Mouse (Mus musculus): Measurements from ENCODE around the gene Sh3glb2. TPM values are rescaled to one million over a fixed set of nuclear protein-coding genes. Genes with fewer than 3 reads are reported as not detected.
A peak's percentile ranks its signal among the peaks of the same experiment; 100 is the strongest.

Gene Sh3glb2
- total RNA-seq (2021), result 100 to 1,000 TPM; 287 to 288 TPM
- long read RNA-seq, experiment 1, transcript Sh3glb2-201 (11 exons, 1,810 nt), result major isoform, 6 of 321 reads
- long read RNA-seq, experiment 1, partial matches to known transcripts, result 34 of 321 reads
- long read RNA-seq, experiment 1, other reads (novel, unspliced or antisense), result 280 of 321 reads
- long read RNA-seq, experiment 2, transcript Sh3glb2-201 (11 exons, 1,810 nt), result major isoform, 12 of 398 reads
- long read RNA-seq, experiment 2, partial matches to known transcripts, result 44 of 398 reads
- long read RNA-seq, experiment 2, other reads (novel, unspliced or antisense), result 341 of 398 reads

DNA sequence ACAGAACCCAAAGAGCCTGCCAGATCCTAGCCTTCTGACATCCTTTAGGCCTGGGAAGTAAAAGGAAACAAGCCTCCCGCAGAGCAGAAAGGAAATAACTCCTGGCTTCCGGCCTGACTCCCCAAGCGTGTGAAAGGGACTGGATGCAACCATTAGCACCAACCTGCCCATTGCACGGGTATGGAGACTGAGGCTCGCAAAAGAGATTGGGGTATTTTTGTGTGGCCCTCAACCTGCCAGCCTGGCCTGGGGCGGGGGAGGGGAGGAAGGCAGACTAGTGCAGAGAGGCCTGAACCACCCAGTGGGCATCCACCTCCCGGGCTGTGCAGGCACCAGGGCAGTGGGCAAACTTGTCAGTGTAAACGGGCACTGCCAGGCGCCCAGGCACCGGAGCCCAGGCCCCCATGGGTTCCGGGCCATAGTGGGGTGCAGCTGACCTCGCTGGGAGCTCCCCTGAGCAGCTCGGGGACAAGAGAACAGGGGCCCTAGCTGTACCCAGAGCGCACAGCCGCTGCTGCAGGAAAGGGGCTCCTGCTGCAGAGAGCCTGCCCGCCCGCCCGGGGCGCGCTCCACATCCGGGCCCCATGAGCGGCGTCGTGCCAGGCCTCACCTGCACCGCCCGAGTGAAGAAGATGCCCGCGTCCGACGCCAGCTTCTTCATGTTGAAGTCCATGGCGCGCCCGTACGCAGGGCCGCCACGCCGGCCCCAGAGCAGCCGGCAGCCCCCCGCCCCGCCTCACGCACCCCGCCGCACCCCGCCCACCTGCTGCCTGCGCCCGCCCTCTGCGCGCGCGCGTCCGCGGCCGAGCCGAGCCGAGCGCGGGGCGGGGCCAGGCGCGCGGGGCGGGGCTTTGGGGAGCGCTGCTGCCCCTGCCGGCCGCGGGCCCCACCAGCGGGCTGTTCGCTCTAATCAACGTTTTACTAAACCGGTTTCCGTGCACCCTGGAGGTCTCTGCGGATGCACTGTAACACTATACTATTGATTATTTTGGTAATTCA, at the start of gene Sh3glb2:
Sh3glb2 (minus strand) TSS at position 805 of the 999 bp plus-strand sequence.
- Histone ChIP-seq H3K27ac (peak within 1 kb of the TSS; percentile 94), H3K4me3 (peak within 1 kb of the TSS; percentile 82)
- peak; percentile 73 to 82 for DNase-seq (ENCODE audit: low spot score in 2 of 2)
- TF ChIP-seq CTCF (conservative IDR thresholded peaks at IDR 0.05), result peak; percentile 71

- no peak overlapping the region for H3K27ac ChIP-seq
- no peak for DNase-seq (ENCODE audit: low spot score in 2 of 2)
- TF ChIP-seq CTCF (conservative IDR thresholded peaks at IDR 0.05), result no peak
- no peak overlapping the region for H3K4me3 ChIP-seq
These were observed 49.4 kb upstream of the Sh3glb2 start for GRCm38 (mm10) chr2:30408452-30409100.

DNA sequence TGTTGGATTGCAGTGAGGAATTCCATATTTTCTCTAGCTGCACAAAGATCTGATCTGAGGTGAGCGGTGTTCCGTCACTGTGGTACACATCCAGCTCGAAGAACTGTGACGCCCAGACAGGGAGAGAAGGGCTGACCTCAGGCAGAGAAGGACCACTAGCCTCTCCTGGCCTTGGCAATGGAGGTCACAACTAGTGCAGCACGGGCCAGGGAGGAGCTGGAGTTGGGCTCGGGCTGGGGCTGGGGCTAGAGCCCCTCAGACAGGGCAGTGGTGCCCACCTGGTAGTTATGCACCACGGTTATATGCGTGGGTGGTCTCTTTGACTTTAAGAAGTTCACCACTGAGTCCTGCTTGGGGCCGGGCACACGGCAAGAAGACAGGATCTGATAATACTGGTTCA, 48.6 kb upstream of the Sh3glb2 start:
- TF ChIP-seq CTCF (conservative IDR thresholded peaks at IDR 0.05), result no peak
- Histone ChIP-seq H3K4me3 (no peak overlapping the region), H3K27ac (no peak overlapping the region)
- no peak for DNase-seq (ENCODE audit: low spot score in 2 of 2)

DNA sequence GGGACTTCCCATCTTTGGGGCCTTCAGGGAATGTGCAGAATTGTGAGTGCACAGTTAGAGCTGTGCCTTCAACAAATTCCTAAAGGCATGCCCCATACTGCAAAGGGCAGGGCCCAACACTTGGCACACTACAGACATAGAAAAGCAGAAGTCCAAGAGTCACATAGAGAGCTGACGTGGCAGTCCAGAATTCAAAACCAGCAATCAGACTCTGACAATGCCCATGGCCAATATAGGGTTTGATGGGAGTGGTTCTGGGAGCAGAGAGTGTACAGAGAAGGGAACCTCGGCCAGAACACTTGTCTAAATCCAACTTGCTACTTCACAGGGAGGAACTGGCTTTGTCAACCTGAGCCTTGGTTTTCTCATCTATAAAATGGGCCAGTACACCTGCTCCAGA, 48.1 kb upstream of the Sh3glb2 start:
- no peak overlapping the region for H3K4me3 ChIP-seq
- no peak for TF ChIP-seq CTCF (conservative IDR thresholded peaks at IDR 0.05)
- no peak for DNase-seq (ENCODE audit: low spot score in 2 of 2)
- H3K27ac ChIP-seq, result peak overlapping the region; percentile 28; the same call in 1 of the 2 replicates

- DNase-seq (ENCODE audit: low spot score in 2 of 2), result no peak
- Histone ChIP-seq H3K4me3 (no peak overlapping the region), H3K27ac (no peak overlapping the region)
- TF ChIP-seq CTCF (conservative IDR thresholded peaks at IDR 0.05), result peak; percentile 66
These were observed 44.7 kb upstream of the Sh3glb2 start for GRCm38 (mm10) chr2:30403870-30404269.

GRCm38 (mm10) chr2:30402843-30403242, 43.7 kb upstream of the Sh3glb2 start:
- TF ChIP-seq CTCF (conservative IDR thresholded peaks at IDR 0.05), result no peak
- DNase-seq (ENCODE audit: low spot score in 2 of 2), result no peak

DNA sequence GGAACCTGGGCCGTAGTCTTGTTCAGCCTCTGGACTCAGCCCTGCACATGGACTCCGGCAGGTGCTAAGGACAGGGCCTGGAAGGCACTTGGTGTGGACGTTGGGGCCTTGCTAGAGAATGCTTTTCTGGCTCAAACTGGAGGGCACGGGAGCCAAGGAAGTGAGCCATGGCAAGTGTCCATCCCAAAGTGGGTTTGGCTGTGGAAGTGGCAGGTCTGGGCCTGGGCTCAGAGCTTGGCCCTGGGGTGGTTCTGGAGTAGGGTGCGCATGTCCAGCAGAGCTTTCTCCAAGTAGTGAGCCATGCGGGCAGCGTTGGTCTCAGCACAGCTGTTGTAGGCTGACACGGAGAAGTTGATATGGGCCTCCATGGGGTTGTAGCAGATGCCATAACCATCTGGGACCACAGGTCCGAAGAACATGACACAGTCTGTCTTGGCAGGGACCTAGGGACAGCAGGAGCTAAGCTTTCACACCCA, 43.3 kb upstream of the Sh3glb2 start:
- no peak for TF ChIP-seq CTCF (conservative IDR thresholded peaks at IDR 0.05)
- Histone ChIP-seq H3K27ac (peak overlapping the region; percentile 57; the same call in 1 of the 2 replicates), H3K4me3 (no peak overlapping the region)
- no peak for DNase-seq (ENCODE audit: low spot score in 2 of 2)

More at GRCm38 (mm10) chr2:30402843-30403242, 43.7 kb upstream of the Sh3glb2 start:
- Histone ChIP-seq H3K27ac (peak overlapping the region; percentile 57; the same call in 1 of the 2 replicates), H3K4me3 (no peak overlapping the region)

GRCm38 (mm10) chr2:30401581-30401980, 42.4 kb upstream of the Sh3glb2 start:
- TF ChIP-seq CTCF (conservative IDR thresholded peaks at IDR 0.05), result no peak
- H3K27ac ChIP-seq, result peak overlapping the region; percentile 57; the same call in 1 of the 2 replicates
- DNase-seq (ENCODE audit: low spot score in 2 of 2), result no peak
- H3K4me3 ChIP-seq, result no peak overlapping the region

- peak overlapping the region; percentile 77 for H3K27ac ChIP-seq
- H3K4me3 ChIP-seq, result no peak overlapping the region
- no peak for TF ChIP-seq CTCF (conservative IDR thresholded peaks at IDR 0.05)
- DNase-seq (ENCODE audit: low spot score in 2 of 2), result no peak
These were observed 40.3 kb upstream of the Sh3glb2 start for GRCm38 (mm10) chr2:30399191-30400171.

DNA sequence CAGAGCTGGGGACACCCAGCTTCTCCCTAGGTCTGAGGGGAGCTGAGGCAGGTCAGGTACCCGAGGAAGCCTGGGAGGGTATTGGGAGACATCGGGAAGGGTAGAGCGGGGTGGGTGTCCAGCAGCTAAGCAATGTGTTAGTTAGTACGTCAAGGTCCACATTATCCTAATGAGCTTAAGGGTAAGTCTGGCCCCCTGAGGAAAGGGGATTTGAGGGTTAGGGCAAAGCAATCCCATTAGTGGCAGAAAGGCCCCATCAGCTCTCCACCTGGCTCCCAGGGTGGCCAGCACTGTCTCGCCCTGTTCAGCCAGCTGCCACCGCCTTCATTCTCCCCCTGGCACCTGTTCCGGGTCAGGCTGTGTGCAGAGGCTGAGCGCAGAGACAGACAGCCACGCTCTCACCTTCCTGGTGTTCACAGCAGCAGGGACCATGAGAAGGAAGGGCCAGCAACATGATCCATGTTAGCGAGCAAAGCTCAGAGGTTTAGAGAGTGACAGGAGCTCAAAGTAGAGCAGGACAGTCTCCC, 38.9 kb upstream of the Sh3glb2 start:
- Histone ChIP-seq H3K4me3 (no peak overlapping the region), H3K27ac (no peak overlapping the region)
- no peak for DNase-seq (ENCODE audit: low spot score in 2 of 2)
- no peak for TF ChIP-seq CTCF (conservative IDR thresholded peaks at IDR 0.05)

- no peak overlapping the region for H3K4me3 ChIP-seq
- no peak overlapping the region for H3K27ac ChIP-seq
- no peak for TF ChIP-seq CTCF (conservative IDR thresholded peaks at IDR 0.05)
- DNase-seq (ENCODE audit: low spot score in 2 of 2), result no peak
These were observed 37.1 kb upstream of the Sh3glb2 start for GRCm38 (mm10) chr2:30396246-30396645.

Measured in layer of hippocampus, adult 2 months (tissue).